Mouse (Mus musculus) frontal cortex, postnatal 25 days (tissue): ENCODE data around the gene Smox.

Experiments
- DNase-seq, 2 experiments: peaks; one replicate each; pipeline ENCODE4 v3.0.0; 2022; ENCODE audit warnings: low spot score in 2 of 2

Gene Smox

GRCm38 (mm10) chr2:131551701-131552620 lies 60.7 kb downstream of the Smox start:
- DNase-seq, result no peak

GRCm38 (mm10) chr2:131552736-131553400 lies 61.6 kb downstream of the Smox start:
- DNase-seq, result no peak

GRCm38 (mm10) chr2:131557896-131558295 lies 66.6 kb downstream of the Smox start:
- no peak for DNase-seq

GRCm38 (mm10) chr2:131560205-131560919 lies 69.1 kb downstream of the Smox start:
- no peak for DNase-seq

GRCm38 (mm10) chr2:131561344-131561870 lies 70.1 kb downstream of the Smox start:
- no peak for DNase-seq

- DNase-seq, result peak in 1 of 2 experiments; percentile 4
Observed at GRCm38 (mm10) chr2:131561891-131562585, 70.7 kb downstream of the Smox start, which contains the start of gene Adra1d. Adra1d (minus strand) TSS chr2:131562283.

- peak; percentile 60 to 66 for DNase-seq
Observed at GRCm38 (mm10) chr2:131562586-131563122, 71.4 kb downstream of the Smox start.
